Mouse (Mus musculus): Measurements from ENCODE around the gene Atp4a. TPM values are rescaled to one million over a fixed set of nuclear protein-coding genes. Genes with fewer than 3 reads are reported as not detected.

Atp4a gene
- polyA plus RNA-seq, 1 experiment from 2014 or later = 0.84 TPM

DNA sequence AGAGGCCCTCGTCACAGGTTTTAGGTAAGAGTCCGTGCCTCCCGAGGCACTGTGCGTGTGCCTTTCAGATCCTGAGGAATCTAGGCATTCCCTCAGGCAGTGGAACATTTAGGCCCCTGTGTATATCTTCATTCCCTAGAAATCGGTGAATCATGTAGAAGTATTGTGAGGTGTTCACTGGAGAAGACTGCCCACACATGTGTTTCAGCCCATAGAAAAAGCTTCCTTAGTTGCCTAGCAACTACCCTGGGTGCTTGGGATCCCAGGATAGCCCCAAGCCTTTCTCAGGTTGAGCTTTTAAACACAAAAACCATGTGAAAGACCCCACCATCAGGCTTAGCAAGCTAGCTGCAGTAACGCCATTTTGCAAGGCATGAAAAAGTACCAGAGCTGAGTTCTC lies 23.7 kb upstream of the Atp4a start:
- Histone ChIP-seq H3K9ac (ENCODE audit: low read length) (no peak overlapping the region), H3K27ac (ENCODE audit: low read depth, low read length) (no peak overlapping the region), H3K4me2 (ENCODE audit: low read depth) (no peak overlapping the region), H3K36me3 (ENCODE audit: control insufficient read depth, insufficient read depth, low read length) (no peaks in the 10 kb centered on the region), H3K4me3 (ENCODE audit: low read depth, low read length) (no peak overlapping the region), H3K4me1 (ENCODE audit: control insufficient read depth, insufficient read depth, low read length) (no peaks in the 10 kb centered on the region), H3K9me3 (ENCODE audit: control insufficient read depth, low read length) (no peaks in the 10 kb centered on the region), H3K27me3 (ENCODE audit: control insufficient read depth, insufficient read depth, low read length) (peaks cover 6% of the 10 kb centered on the region)
- WGBS = 72% methylated on average over 6 of the region's 6 CpGs
- ATAC-seq (ENCODE audit: insufficient read depth, low FRiP score, low TSS enrichment) (no peak), DNase-seq (ENCODE audit: low spot score) (no peak)

DNA sequence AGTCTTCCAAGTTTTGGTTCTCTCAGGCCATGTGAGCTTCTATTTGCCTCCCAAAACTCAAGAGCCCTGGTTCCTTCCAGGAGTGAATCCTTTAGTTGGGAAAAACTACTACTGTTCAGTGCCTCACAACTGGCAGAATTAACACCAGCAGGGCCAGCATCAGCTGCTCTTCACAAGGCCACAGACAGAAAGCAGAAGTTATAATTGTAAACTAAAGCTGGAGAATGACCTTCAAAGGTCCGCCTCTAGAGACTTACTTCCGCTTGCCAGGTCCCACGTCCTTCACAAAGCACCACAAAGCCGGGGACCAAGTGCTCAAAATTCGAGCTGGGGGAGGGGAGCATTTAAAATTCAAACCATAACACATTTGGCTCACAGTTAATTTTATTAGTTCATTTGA lies 13.9 kb upstream of the Atp4a start:
- Histone ChIP-seq H3K9ac (ENCODE audit: low read length) (no peak overlapping the region), H3K36me3 (ENCODE audit: control insufficient read depth, insufficient read depth, low read length) (no peaks in the 10 kb centered on the region), H3K9me3 (ENCODE audit: control insufficient read depth, low read length) (no peaks in the 10 kb centered on the region; the same call in 1 of the 2 replicates), H3K27me3 (ENCODE audit: control insufficient read depth, insufficient read depth, low read length) (no peaks in the 10 kb centered on the region), H3K4me2 (ENCODE audit: low read depth) (no peak overlapping the region), H3K4me1 (ENCODE audit: control insufficient read depth, insufficient read depth, low read length) (no peaks in the 10 kb centered on the region), H3K4me3 (ENCODE audit: low read depth, low read length) (no peak overlapping the region), H3K27ac (ENCODE audit: low read depth, low read length) (no peak overlapping the region)
- 73% methylated on average over 5 of the region's 5 CpGs for WGBS
- no peak for DNase-seq (ENCODE audit: low spot score)
- ATAC-seq (ENCODE audit: insufficient read depth, low FRiP score, low TSS enrichment) = no peak

DNA sequence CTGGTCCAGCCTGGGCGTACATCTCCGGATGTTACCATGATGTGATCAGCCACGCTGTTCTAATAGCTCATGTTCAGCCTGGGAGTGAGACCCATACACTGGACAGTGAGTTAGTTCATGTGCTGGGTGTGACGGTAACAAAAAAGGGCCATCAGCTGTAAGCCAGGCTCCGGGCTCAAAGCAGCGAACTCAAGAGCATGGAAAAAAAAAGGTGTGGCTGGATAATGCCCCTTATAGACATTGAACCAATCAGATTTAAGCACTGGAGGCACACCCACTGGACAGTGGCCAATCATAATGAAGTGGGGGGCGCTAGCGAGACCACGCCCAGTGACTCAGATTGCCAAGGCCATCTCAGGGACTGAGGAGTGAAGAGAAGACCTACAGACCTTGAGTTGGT lies 13.4 kb upstream of the Atp4a start, which contains the start of gene 2200002J24Rik:
Gene 2200002J24Rik, plus strand, starts transcription at position 338 of the 400 bp plus-strand sequence.
- DNase-seq (ENCODE audit: low spot score) = no peak
- Histone ChIP-seq H3K4me1 (ENCODE audit: control insufficient read depth, insufficient read depth, low read length) (no peaks in the 10 kb centered on the region), H3K27me3 (ENCODE audit: control insufficient read depth, insufficient read depth, low read length) (no peaks in the 10 kb centered on the region), H3K27ac (ENCODE audit: low read depth, low read length) (no peak within 1 kb of the TSS), H3K36me3 (ENCODE audit: control insufficient read depth, insufficient read depth, low read length) (no peaks in the 10 kb centered on the region), H3K4me2 (ENCODE audit: low read depth) (no peak within 1 kb of the TSS), H3K9me3 (ENCODE audit: control insufficient read depth, low read length) (no peaks in the 10 kb centered on the region; the same call in 1 of the 2 replicates), H3K4me3 (ENCODE audit: low read depth, low read length) (no peak within 1 kb of the TSS), H3K9ac (ENCODE audit: low read length) (no peak within 1 kb of the TSS)
- WGBS = 37% methylated on average over 9 of the region's 9 CpGs
- ATAC-seq (ENCODE audit: insufficient read depth, low FRiP score, low TSS enrichment) = no peak

DNA sequence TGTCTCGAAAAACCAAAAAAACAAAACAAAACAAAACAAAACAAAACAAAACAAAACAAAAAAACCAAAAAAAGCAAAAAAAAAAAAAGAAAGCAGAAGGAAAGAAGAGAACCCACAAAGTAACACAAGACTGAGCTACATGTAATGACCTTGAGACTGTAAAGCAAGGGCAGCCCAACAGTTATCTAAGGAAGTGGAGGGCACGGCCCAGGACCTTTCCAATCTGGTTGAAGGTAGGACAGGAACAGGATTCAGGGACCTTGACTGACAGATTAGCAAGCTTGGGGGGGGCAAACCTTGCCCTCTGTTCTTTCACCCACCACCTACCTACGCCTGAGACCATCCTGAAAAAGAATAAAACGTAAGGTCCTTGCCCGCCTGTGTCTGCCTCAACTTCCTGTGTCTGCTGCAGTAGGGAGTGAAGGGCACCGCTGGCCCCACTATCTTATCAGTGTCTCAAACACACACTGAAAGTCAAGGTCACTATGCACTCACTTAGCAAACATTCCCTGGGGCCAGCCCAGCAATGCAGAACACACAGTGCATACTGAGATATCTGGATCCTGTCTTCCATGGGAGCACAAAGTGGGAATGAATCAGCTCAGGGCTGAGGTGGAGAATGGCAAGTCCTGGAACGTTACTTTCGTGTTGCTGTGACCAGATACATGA lies 5.7 kb upstream of the Atp4a start:
- Histone ChIP-seq H3K36me3 (ENCODE audit: control insufficient read depth, insufficient read depth, low read length) (no peaks in the 10 kb centered on the region), H3K4me2 (ENCODE audit: low read depth) (no peak overlapping the region), H3K9me3 (ENCODE audit: control insufficient read depth, low read length) (no peaks in the 10 kb centered on the region; the same call in 1 of the 2 replicates), H3K4me3 (ENCODE audit: low read depth, low read length) (no peak overlapping the region), H3K27ac (ENCODE audit: low read depth, low read length) (no peak overlapping the region), H3K4me1 (ENCODE audit: control insufficient read depth, insufficient read depth, low read length) (no peaks in the 10 kb centered on the region), H3K9ac (ENCODE audit: low read length) (no peak overlapping the region), H3K27me3 (ENCODE audit: control insufficient read depth, insufficient read depth, low read length) (no peaks in the 10 kb centered on the region)
- ATAC-seq (ENCODE audit: insufficient read depth, low FRiP score, low TSS enrichment) (no peak), DNase-seq (ENCODE audit: low spot score) (no peak)
- WGBS = 83% methylated on average over 8 of the region's 8 CpGs

DNA sequence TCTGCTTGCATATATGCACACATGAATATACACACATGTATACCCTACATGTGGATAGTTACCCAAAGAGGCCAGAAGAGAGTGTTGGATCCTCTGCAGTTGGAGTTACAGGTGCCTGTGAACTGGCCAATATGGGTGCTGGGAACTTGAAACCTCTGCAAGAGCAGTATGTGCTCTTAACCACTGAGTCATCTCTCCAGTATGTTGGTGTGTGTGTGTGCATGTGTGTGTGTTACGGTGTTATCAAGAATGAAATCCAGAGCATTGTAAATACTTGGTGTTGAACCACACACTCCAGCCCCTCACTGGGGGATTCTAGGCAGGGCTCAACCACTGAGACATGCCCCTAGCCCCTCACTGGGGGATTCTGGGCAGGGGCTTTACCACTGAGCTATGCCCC lies 4.6 kb upstream of the Atp4a start:
- Histone ChIP-seq H3K27ac (ENCODE audit: low read depth, low read length) (no peak overlapping the region), H3K9ac (ENCODE audit: low read length) (no peak overlapping the region), H3K27me3 (ENCODE audit: control insufficient read depth, insufficient read depth, low read length) (no peaks in the 10 kb centered on the region), H3K4me3 (ENCODE audit: low read depth, low read length) (no peak overlapping the region), H3K9me3 (ENCODE audit: control insufficient read depth, low read length) (no peaks in the 10 kb centered on the region), H3K4me1 (ENCODE audit: control insufficient read depth, insufficient read depth, low read length) (no peaks in the 10 kb centered on the region), H3K4me2 (ENCODE audit: low read depth) (no peak overlapping the region), H3K36me3 (ENCODE audit: control insufficient read depth, insufficient read depth, low read length) (no peaks in the 10 kb centered on the region)
- WGBS = 81% methylated on average over 1 of the region's 1 CpGs
- no peak for ATAC-seq (ENCODE audit: insufficient read depth, low FRiP score, low TSS enrichment)
- no peak for DNase-seq (ENCODE audit: low spot score)

DNA sequence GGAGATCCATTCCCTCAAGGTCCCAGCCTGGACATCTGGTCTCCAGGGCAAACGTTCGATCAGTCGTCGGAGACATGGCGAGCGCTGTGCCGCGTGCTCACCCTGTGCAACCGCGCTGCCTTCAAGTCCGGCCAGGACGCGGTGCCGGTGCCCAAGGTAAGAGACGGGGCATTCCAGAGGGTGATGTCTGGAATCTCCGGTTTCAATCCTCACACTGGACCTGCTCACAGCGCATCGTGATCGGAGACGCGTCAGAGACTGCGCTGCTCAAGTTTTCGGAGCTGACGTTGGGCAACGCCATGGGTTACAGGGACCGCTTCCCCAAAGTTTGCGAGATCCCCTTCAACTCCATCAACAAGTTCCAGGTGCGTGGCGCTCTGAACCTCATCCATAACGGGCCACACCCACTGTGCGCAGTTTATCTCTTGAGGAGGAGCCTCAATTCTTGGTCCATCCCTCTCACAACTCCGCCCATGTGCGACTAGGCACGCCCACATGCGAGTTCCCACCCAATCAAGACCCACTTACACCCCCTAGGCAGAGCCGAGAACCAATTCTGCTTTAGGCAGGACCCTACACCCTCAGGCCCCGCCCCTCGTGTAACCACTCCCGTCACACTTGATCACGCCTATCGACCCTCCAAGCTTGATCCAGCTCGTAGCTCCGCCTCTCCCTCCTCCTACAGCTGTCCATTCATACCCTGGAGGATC lies 5.2 kb downstream of the Atp4a start:
- Histone ChIP-seq H3K36me3 (ENCODE audit: control insufficient read depth, insufficient read depth, low read length) (no peaks in the 10 kb centered on the region), H3K9ac (ENCODE audit: low read length) (no peak overlapping the region), H3K9me3 (ENCODE audit: control insufficient read depth, low read length) (no peaks in the 10 kb centered on the region), H3K27me3 (ENCODE audit: control insufficient read depth, insufficient read depth, low read length) (0 out of 2 replicates have a peak, but pooled peaks cover 4% of the 10 kb centered on the region), H3K4me1 (ENCODE audit: control insufficient read depth, insufficient read depth, low read length) (no peaks in the 10 kb centered on the region; the same call in 1 of the 2 replicates), H3K4me2 (ENCODE audit: low read depth) (peak overlapping the region; percentile 43), H3K27ac (ENCODE audit: low read depth, low read length) (no peak overlapping the region), H3K4me3 (ENCODE audit: low read depth, low read length) (peak overlapping the region; percentile 11)
- ATAC-seq (ENCODE audit: insufficient read depth, low FRiP score, low TSS enrichment) = peak; percentile 85
- peak; percentile 84 for DNase-seq (ENCODE audit: low spot score)
- 3% methylated on average over 43 of the region's 43 CpGs for WGBS

DNA sequence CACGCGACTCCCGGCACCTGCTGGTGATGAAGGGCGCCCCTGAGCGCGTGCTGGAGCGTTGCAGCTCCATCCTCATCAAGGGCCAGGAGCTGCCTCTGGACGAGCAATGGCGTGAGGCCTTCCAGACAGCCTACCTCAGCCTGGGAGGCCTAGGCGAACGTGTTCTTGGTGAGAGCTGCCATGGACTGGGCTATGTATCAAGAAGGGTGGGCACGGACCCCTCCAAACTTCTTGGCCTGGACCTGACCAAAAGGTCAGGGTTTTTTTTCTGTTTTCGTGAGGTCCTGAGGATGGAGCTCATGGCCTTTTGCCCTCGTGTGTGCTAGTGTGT lies 5.7 kb downstream of the Atp4a start:
- no peak overlapping the region for H3K27ac ChIP-seq (ENCODE audit: low read depth, low read length)
- ATAC-seq (ENCODE audit: insufficient read depth, low FRiP score, low TSS enrichment) (no peak; the same call in 1 of the 2 replicates), DNase-seq (ENCODE audit: low spot score) (no peak)
- no peak overlapping the region for H3K9ac ChIP-seq (ENCODE audit: low read length)
- H3K36me3 ChIP-seq (ENCODE audit: control insufficient read depth, insufficient read depth, low read length) = no peaks in the 10 kb centered on the region
- WGBS = 10% methylated on average over 14 of the region's 14 CpGs
- H3K4me3 ChIP-seq (ENCODE audit: low read depth, low read length) = peak overlapping the region; percentile 11
- H3K4me2 ChIP-seq (ENCODE audit: low read depth) = peak overlapping the region; percentile 43
- no peaks in the 10 kb centered on the region for H3K9me3 ChIP-seq (ENCODE audit: control insufficient read depth, low read length)
- H3K4me1 ChIP-seq (ENCODE audit: control insufficient read depth, insufficient read depth, low read length) = no peaks in the 10 kb centered on the region; the same call in 1 of the 2 replicates
- H3K27me3 ChIP-seq (ENCODE audit: control insufficient read depth, insufficient read depth, low read length) = 0 out of 2 replicates have a peak, but pooled peaks cover 4% of the 10 kb centered on the region

DNA sequence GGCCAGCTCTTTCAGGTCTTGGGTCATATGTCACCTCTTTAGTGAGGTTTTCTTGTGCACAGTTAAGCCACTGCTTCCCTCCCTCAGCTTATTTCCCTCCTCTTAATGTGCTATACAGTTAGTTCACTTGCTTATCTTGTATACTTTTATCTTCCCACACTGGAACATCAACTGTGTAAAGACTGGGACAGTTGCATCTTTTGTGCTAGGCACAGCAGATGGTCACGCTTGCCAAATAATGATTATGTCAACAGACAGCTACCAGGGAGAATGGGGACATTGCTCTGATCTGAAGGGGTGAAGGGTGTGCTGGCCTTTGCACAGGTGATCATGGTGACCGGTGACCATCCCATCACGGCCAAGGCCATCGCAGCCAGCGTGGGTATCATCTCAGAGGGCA lies 7.7 kb downstream of the Atp4a start:
- Histone ChIP-seq H3K4me2 (ENCODE audit: low read depth) (no peak overlapping the region), H3K9ac (ENCODE audit: low read length) (no peak overlapping the region), H3K36me3 (ENCODE audit: control insufficient read depth, insufficient read depth, low read length) (no peaks in the 10 kb centered on the region), H3K27ac (ENCODE audit: low read depth, low read length) (no peak overlapping the region), H3K4me1 (ENCODE audit: control insufficient read depth, insufficient read depth, low read length) (no peaks in the 10 kb centered on the region; the same call in 1 of the 2 replicates), H3K27me3 (ENCODE audit: control insufficient read depth, insufficient read depth, low read length) (0 out of 2 replicates have a peak, but pooled peaks cover 4% of the 10 kb centered on the region), H3K4me3 (ENCODE audit: low read depth, low read length) (no peak overlapping the region), H3K9me3 (ENCODE audit: control insufficient read depth, low read length) (no peaks in the 10 kb centered on the region)
- no peak for DNase-seq (ENCODE audit: low spot score)
- WGBS = 92% methylated on average over 5 of the region's 5 CpGs
- ATAC-seq (ENCODE audit: insufficient read depth, low FRiP score, low TSS enrichment) = no peak

DNA sequence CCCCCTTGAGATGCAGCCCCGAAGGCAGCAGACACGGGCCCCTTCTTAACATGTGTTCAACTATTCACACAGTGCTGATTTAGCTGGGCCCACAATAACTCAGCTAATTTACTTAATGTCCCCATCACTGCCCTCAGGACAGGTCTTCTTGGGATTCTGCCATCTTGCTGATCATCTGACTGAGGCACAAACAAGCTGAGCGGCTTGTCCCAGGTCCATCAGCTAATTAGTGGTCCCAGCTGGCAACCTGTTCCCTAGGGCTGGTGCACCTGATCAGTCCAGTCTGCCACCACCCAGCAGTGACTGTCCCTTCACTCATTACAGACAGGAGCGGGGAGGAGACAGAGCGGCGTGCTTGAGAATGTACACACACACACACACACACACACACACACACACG lies 9.3 kb downstream of the Atp4a start:
- H3K27ac ChIP-seq (ENCODE audit: low read depth, low read length) = no peak overlapping the region
- no peak for ATAC-seq (ENCODE audit: insufficient read depth, low FRiP score, low TSS enrichment)
- WGBS = 83% methylated on average over 7 of the region's 7 CpGs

More for the DNA sequence above, 9.3 kb downstream of the Atp4a start:
- H3K9me3 ChIP-seq (ENCODE audit: control insufficient read depth, low read length) = no peaks in the 10 kb centered on the region
- H3K4me3 ChIP-seq (ENCODE audit: low read depth, low read length) = no peak overlapping the region
- no peak for DNase-seq (ENCODE audit: low spot score)
- H3K27me3 ChIP-seq (ENCODE audit: control insufficient read depth, insufficient read depth, low read length) = 0 out of 2 replicates have a peak, but pooled peaks cover 4% of the 10 kb centered on the region
- H3K4me2 ChIP-seq (ENCODE audit: low read depth) = no peak overlapping the region
- no peak overlapping the region for H3K9ac ChIP-seq (ENCODE audit: low read length)
- H3K4me1 ChIP-seq (ENCODE audit: control insufficient read depth, insufficient read depth, low read length) = no peaks in the 10 kb centered on the region; the same call in 1 of the 2 replicates
- H3K36me3 ChIP-seq (ENCODE audit: control insufficient read depth, insufficient read depth, low read length) = no peaks in the 10 kb centered on the region

All from neural tube, embryonic 11.5 days (tissue).